17 mouse cellular contexts compared by ENCODE assay signal in genomic region chr2:8022651-8023050, GRCm38 (mm10).
DNase-seq lines count a peak whose midpoint lies in the region; ATAC-seq and TF ChIP-seq lines count a peak whose summit lies in the region.
"Had no signal": no experiment of that assay in that cellular context is flagged by ENCODE, and none has a peak within 500 bp of the region (broad histone marks: within the 10 kb centered on the region; RNA-seq: fewer than 3 reads in every experiment).

No protein-coding gene starts in this region.

- 37% methylated on average over 3 of the region's 3 CpGs for WGBS in forebrain, postnatal 0 days
- 68% methylated on average over 3 of the region's 3 CpGs for WGBS in forebrain, embryonic 14.5 days
- WGBS in limb, embryonic 13.5 days, result 23% methylated on average over 3 of the region's 3 CpGs
- WGBS in limb, embryonic 10.5 days, result 74% methylated on average over 3 of the region's 3 CpGs

- H3K36me3 ChIP-seq in forebrain, postnatal 0 days (ENCODE audit: insufficient read depth), result no peaks in the 10 kb centered on the region
- H3K36me3 ChIP-seq in forebrain, embryonic 14.5 days (ENCODE audit: control insufficient read depth, insufficient read depth, low read length), result no peaks in the 10 kb centered on the region
- no peaks in the 10 kb centered on the region for H3K36me3 ChIP-seq in limb, embryonic 13.5 days
- H3K36me3 ChIP-seq in limb, embryonic 10.5 days, result no peaks in the 10 kb centered on the region
- H3K36me3 ChIP-seq: heart, embryonic 12.5 days; hindbrain, embryonic 10.5 days had no signal

- DNase-seq in forebrain, postnatal 0 days, result no peak
- no peak for DNase-seq in forebrain, embryonic 14.5 days (ENCODE audit: low spot score)
- DNase-seq in limb, embryonic 10.5 days (ENCODE audit: low spot score), result no peak
- DNase-seq in hindlimb bud, embryonic 11.5 days (ENCODE audit: extremely low spot score, low read depth, low spot score), result peak; percentile 8
- DNase-seq in spleen, postnatal 14 days (ENCODE audit: low spot score in 2 of 2), result no peak
- DNase-seq: adrenal gland, adult 2 months; adrenal gland, postnatal 25 days; cerebellum, adult 18-20 months; cerebellum, adult 9-11 months; cerebellum, postnatal 36 days; gastrocnemius, adult 2 months; gastrocnemius, postnatal 25 days had no signal

- no peaks in the 10 kb centered on the region for H3K27me3 ChIP-seq in forebrain, postnatal 0 days (ENCODE audit: insufficient read depth, low read length)
- H3K27me3 ChIP-seq in forebrain, embryonic 14.5 days (replicated peaks; ENCODE audit: control insufficient read depth, insufficient read depth, low read length), result no peaks in the 10 kb centered on the region
- H3K27me3 ChIP-seq in limb, embryonic 13.5 days, result no peaks in the 10 kb centered on the region
- no peaks in the 10 kb centered on the region for H3K27me3 ChIP-seq in limb, embryonic 10.5 days (ENCODE audit: low read depth, poor library complexity, severe bottlenecking)
- H3K27me3 ChIP-seq: forebrain, embryonic 13.5 days; heart, embryonic 12.5 days had no signal

- no peak overlapping the region for H3K9ac ChIP-seq in forebrain, postnatal 0 days
- no peak overlapping the region for H3K9ac ChIP-seq in forebrain, embryonic 14.5 days (ENCODE audit: low read length)
- H3K9ac ChIP-seq in limb, embryonic 13.5 days, result no peak overlapping the region
- H3K9ac ChIP-seq: forebrain, embryonic 13.5 days; heart, embryonic 12.5 days; hindbrain, embryonic 14.5 days had no signal

- no peak overlapping the region for H3K4me2 ChIP-seq in forebrain, postnatal 0 days (ENCODE audit: low read depth)
- H3K4me2 ChIP-seq in forebrain, embryonic 14.5 days (ENCODE audit: low read length), result no peak overlapping the region
- H3K4me2 ChIP-seq in limb, embryonic 13.5 days (replicated peaks), result no peak overlapping the region
- H3K4me2 ChIP-seq: forebrain, embryonic 13.5 days; heart, embryonic 12.5 days; hindbrain, embryonic 14.5 days had no signal

- H3K27ac ChIP-seq in forebrain, postnatal 0 days (ENCODE audit: low read depth, low read length), result peak overlapping the region; percentile 22; the same call in 1 of the 2 replicates
- H3K27ac ChIP-seq in forebrain, embryonic 14.5 days (ENCODE audit: low read depth, low read length), result no peak overlapping the region
- no peak overlapping the region for H3K27ac ChIP-seq in limb, embryonic 13.5 days
- no peak overlapping the region for H3K27ac ChIP-seq in limb, embryonic 10.5 days
- H3K27ac ChIP-seq: forebrain, embryonic 13.5 days; gastrocnemius, adult 2 months; hindbrain, embryonic 10.5 days; hindbrain, embryonic 14.5 days had no signal

- H3K4me3 ChIP-seq in forebrain, postnatal 0 days (ENCODE audit: low read depth, low read length), result no peak overlapping the region
- H3K4me3 ChIP-seq in forebrain, embryonic 14.5 days (ENCODE audit: low read depth, low read length), result no peak overlapping the region
- H3K4me3 ChIP-seq in limb, embryonic 13.5 days, result no peak overlapping the region
- no peak overlapping the region for H3K4me3 ChIP-seq in limb, embryonic 10.5 days
- H3K4me3 ChIP-seq: forebrain, embryonic 13.5 days; gastrocnemius, adult 2 months; heart, embryonic 12.5 days; hindbrain, embryonic 10.5 days had no signal

- H3K9me3 ChIP-seq in forebrain, postnatal 0 days (ENCODE audit: low read length), result no peaks in the 10 kb centered on the region
- H3K9me3 ChIP-seq in forebrain, embryonic 14.5 days (replicated peaks; ENCODE audit: control insufficient read depth, low read length), result no peaks in the 10 kb centered on the region
- no peaks in the 10 kb centered on the region; the same call in 1 of the 2 replicates for H3K9me3 ChIP-seq in limb, embryonic 13.5 days
- H3K9me3 ChIP-seq in limb, embryonic 10.5 days (replicated peaks), result no peaks in the 10 kb centered on the region
- H3K9me3 ChIP-seq: forebrain, embryonic 13.5 days; heart, embryonic 12.5 days; hindbrain, embryonic 10.5 days had no signal

- ATAC-seq in forebrain, postnatal 0 days, result no peak
- ATAC-seq in forebrain, embryonic 14.5 days, result no peak
- peak; percentile 49; the same call in 1 of the 2 replicates for ATAC-seq in limb, embryonic 13.5 days (ENCODE audit: low FRiP score, low read depth)

- no peaks in the 10 kb centered on the region for H3K4me1 ChIP-seq in forebrain, postnatal 0 days (ENCODE audit: insufficient read depth)
- no peaks in the 10 kb centered on the region; the same call in 1 of the 2 replicates for H3K4me1 ChIP-seq in forebrain, embryonic 14.5 days (ENCODE audit: control insufficient read depth, insufficient read depth, low read length)
- peaks cover 7% of the 10 kb centered on the region; the same call in 1 of the 2 replicates for H3K4me1 ChIP-seq in limb, embryonic 13.5 days
- H3K4me1 ChIP-seq in limb, embryonic 10.5 days, result peaks cover 15% of the 10 kb centered on the region; the same call in 1 of the 2 replicates
- H3K4me1 ChIP-seq: heart, embryonic 12.5 days; hindbrain, embryonic 10.5 days had no signal

- TF ChIP-seq CTCF in forebrain, postnatal 0 days (IDR thresholded peaks at IDR 0.05; ENCODE audit: low read depth), result no peak
